Mouse (Mus musculus) monocyte, adult 2 months (primary cell): ENCODE data around the gene Nckap5.
"Not testable (repeated sequence)": the region's sequence is repeated elsewhere in the genome, so short reads cannot be mapped to it uniquely, and the experiment has no call there.

Source experiments
- DNase-seq, 2 experiments: peaks; one replicate each; pipeline ENCODE4 v3.0.0; 2022; ENCODE audit warnings: low spot score in 2 of 2, low read depth in 1 of 2

The Nckap5 gene

GRCm38 (mm10) chr1:126830031-126830927 is at the start of gene Nckap5:
Gene Nckap5, minus strand, starts transcription at chr1:126830799.
- DNase-seq, result no peak

- no peak for DNase-seq
Observed at GRCm38 (mm10) chr1:126877495-126877894, 46.9 kb upstream of the Nckap5 start.

GRCm38 (mm10) chr1:126868372-126868771 is 37.8 kb upstream of the Nckap5 start:
- DNase-seq, result no peak

GRCm38 (mm10) chr1:126867912-126868311 is 37.3 kb upstream of the Nckap5 start:
- DNase-seq, result no peak

GRCm38 (mm10) chr1:126865591-126866086 is 35.0 kb upstream of the Nckap5 start:
- no peak for DNase-seq

- DNase-seq, result no peak
Observed at GRCm38 (mm10) chr1:126861816-126862215, 31.2 kb upstream of the Nckap5 start.

GRCm38 (mm10) chr1:126860537-126860936 is 29.9 kb upstream of the Nckap5 start:
- no peak for DNase-seq

- DNase-seq, result no peak
Observed at GRCm38 (mm10) chr1:126849481-126849880, 18.9 kb upstream of the Nckap5 start.

- DNase-seq, result no peak
Observed at GRCm38 (mm10) chr1:126846317-126846716, 15.7 kb upstream of the Nckap5 start.

GRCm38 (mm10) chr1:126832885-126833284 is 2.3 kb upstream of the Nckap5 start:
- DNase-seq, result no peak

GRCm38 (mm10) chr1:126829031-126829430 is 1.6 kb downstream of the Nckap5 start:
- DNase-seq, result no peak

GRCm38 (mm10) chr1:126824841-126825240 is 5.8 kb downstream of the Nckap5 start:
- no peak for DNase-seq

GRCm38 (mm10) chr1:126822246-126822645 is 8.4 kb downstream of the Nckap5 start:
- DNase-seq, result no peak

- DNase-seq, result peak; percentile 35 to 41
Observed at GRCm38 (mm10) chr1:126817381-126818034, 13.1 kb downstream of the Nckap5 start.

- DNase-seq, result no peak
Observed at GRCm38 (mm10) chr1:126806994-126807611, 23.5 kb downstream of the Nckap5 start.

- DNase-seq, result no peak
Observed at GRCm38 (mm10) chr1:126806548-126806947, 24.1 kb downstream of the Nckap5 start.

GRCm38 (mm10) chr1:126802405-126802804 is 28.2 kb downstream of the Nckap5 start:
- no peak for DNase-seq

- DNase-seq, result no peak
Observed at GRCm38 (mm10) chr1:126801706-126802105, 28.9 kb downstream of the Nckap5 start.

- DNase-seq, result no peak
Observed at GRCm38 (mm10) chr1:126799379-126799798, 31.2 kb downstream of the Nckap5 start.

GRCm38 (mm10) chr1:126780354-126780941 is 50.2 kb downstream of the Nckap5 start:
- not testable (repeated sequence) for DNase-seq

- not testable (repeated sequence) for DNase-seq
Observed at GRCm38 (mm10) chr1:126773947-126774346, 56.7 kb downstream of the Nckap5 start.
